Mouse (Mus musculus): Measurements from ENCODE around the gene Vmn2r52. TPM values are rescaled to one million over a fixed set of nuclear protein-coding genes. Genes with fewer than 3 reads are reported as not detected.
"Not testable (repeated sequence)": the region's sequence is repeated elsewhere in the genome, so short reads cannot be mapped to it uniquely, and the experiment has no call there.

The Vmn2r52 gene
- total RNA-seq (2021) = not detected
- long read RNA-seq = 0 reads

DNA sequence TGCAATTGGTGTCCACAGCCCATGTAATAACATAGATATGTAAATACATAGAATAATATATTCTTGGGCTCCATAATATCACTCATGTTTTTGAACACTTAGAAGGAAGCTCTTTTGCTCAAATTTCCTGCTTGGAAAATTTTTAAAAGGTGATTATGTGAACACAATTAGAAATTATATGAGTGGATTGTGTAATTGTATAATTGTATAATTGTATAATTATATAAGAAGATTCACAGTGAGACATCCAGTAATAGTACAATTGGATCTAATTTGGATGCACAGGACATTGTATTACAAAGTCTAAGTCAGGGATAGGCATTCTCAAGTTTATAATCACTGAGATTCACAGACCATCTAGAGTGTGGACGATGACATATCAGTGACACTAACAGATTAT, at the start of gene Vmn2r52:
TSS of gene Vmn2r52 (minus strand) at position 101 of the 400 bp plus-strand sequence.
- no peak for DNase-seq (ENCODE audit: low spot score in 2 of 2)

DNA sequence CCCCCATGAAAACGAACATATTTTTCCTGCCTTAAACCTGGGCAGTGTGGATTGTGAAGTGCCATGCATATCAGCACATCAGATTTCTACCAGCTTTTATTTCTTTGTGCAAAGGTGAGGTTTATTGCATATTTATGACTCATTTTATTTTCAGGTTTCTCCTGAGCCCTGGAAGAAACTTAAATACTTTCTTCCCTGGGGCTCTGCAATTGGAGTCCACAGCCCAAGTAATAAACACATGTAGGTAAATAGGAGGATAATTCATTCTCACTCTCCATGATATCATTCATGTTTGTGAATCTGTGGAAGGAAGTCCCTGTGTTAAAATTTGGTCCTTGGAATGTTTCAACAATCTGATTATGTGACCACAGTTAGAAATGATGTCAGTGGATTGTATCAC, 70.7 kb downstream of the Vmn2r52 start, which contains the start of gene Vmn2r51:
TSS of gene Vmn2r51 (minus strand) at position 101 of the 400 bp plus-strand sequence.
- not testable (repeated sequence) for DNase-seq (ENCODE audit: low spot score in 2 of 2)

Other genes starting within 250 kb of the Vmn2r52 start
- not detected for gene Vmn2r48, start 223.0 kb downstream of the Vmn2r52 start, total RNA-seq (2021)
- gene Vmn2r49, start 184.3 kb downstream of the Vmn2r52 start, total RNA-seq (2021) = not detected
- gene Vmn2r50, start 123.3 kb downstream of the Vmn2r52 start, total RNA-seq (2021) = not detected
- gene Vmn2r51, start 70.8 kb downstream of the Vmn2r52 start, total RNA-seq (2021) = not detected
- gene Vmn1r66, start 101.4 kb upstream of the Vmn2r52 start, total RNA-seq (2021) = not detected

Measured in layer of hippocampus, postnatal 10 days (tissue).